Comparison of ENCODE assay signal across 11 mouse cellular contexts in genomic region chrX:159210007-159210406, GRCm38 (mm10). TPM values are rescaled to one million over a fixed set of nuclear protein-coding genes. Genes with fewer than 3 reads are reported as not detected.
DNase-seq lines count a peak whose midpoint lies in the region; ATAC-seq and TF ChIP-seq lines count a peak whose summit lies in the region.
"Had no signal": no experiment of that assay in that cellular context is flagged by ENCODE, and none has a peak within 500 bp of the region (broad histone marks: within the 10 kb centered on the region; RNA-seq: fewer than 3 reads in every experiment).

Rps6ka3 (plus strand) TSS chrX:159210307.

- no peak within 1 kb of the TSS for H3K4me3 ChIP-seq in cerebellum, adult 2 months (replicated peaks; ENCODE audit: insufficient read depth, low read depth, low read length)
- no peak within 1 kb of the TSS for H3K4me3 ChIP-seq in embryonic fibroblast, embryonic 13.5 days (ENCODE audit: insufficient read depth, low read length)
- no peak within 1 kb of the TSS for H3K4me3 ChIP-seq in forebrain, embryonic 12.5 days (replicated peaks)
- H3K4me3 ChIP-seq: forebrain, embryonic 10.5 days; lung, embryonic 15.5 days; stomach, embryonic 15.5 days had no signal

- WGBS in cerebellum, adult 2 months, result 94% methylated on average over 4 of the region's 4 CpGs
- 97% methylated on average over 4 of the region's 4 CpGs for WGBS in forebrain, embryonic 12.5 days

- H3K9me3 ChIP-seq in forebrain, embryonic 12.5 days, result no peaks in the 10 kb centered on the region
- H3K9me3 ChIP-seq: forebrain, embryonic 10.5 days; lung, embryonic 15.5 days; stomach, embryonic 15.5 days had no signal

- TF ChIP-seq CTCF in cerebellum, adult 2 months (IDR thresholded peaks at IDR 0.05; ENCODE audit: borderline replicate concordance, insufficient read depth, low read depth, low read length), result no peak
- TF ChIP-seq CTCF in embryonic fibroblast, embryonic 13.5 days (IDR thresholded peaks at IDR 0.05; ENCODE audit: borderline replicate concordance, insufficient read depth, low read length), result no peak

- no peak for TF ChIP-seq POLR2A in cerebellum, adult 2 months (IDR thresholded peaks at IDR 0.05; ENCODE audit: borderline replicate concordance, insufficient read depth, low read length)
- no peak for TF ChIP-seq POLR2A in embryonic fibroblast, embryonic 13.5 days (IDR thresholded peaks at IDR 0.05; ENCODE audit: low read depth, low read length)

- no peaks in the 10 kb centered on the region for H3K36me3 ChIP-seq in forebrain, embryonic 12.5 days (replicated peaks)
- H3K36me3 ChIP-seq: forebrain, embryonic 10.5 days; lung, embryonic 15.5 days; stomach, embryonic 15.5 days had no signal

- ATAC-seq in forebrain, embryonic 12.5 days (ENCODE audit: low FRiP score), result no peak

- DNase-seq in cerebellum, adult 2 months, result no peak
- DNase-seq in cerebellum, adult 11 months, result no peak
- peak; percentile 33 for DNase-seq in CD4-positive, CD25-positive, alpha-beta regulatory T cell, adult 2 months (ENCODE audit: low read depth, low spot score)
- no peak for DNase-seq in layer of hippocampus, postnatal 25 days (ENCODE audit: extremely low spot score in 1 of 2, low spot score in 1 of 2)
- DNase-seq in thymus, postnatal 25 days, result no peak
- DNase-seq in kidney, adult 8-10 months, result no peak

- H3K27me3 ChIP-seq in cerebellum, adult 2 months (ENCODE audit: control insufficient read depth, insufficient read depth, low read length), result no peaks in the 10 kb centered on the region
- peaks cover 7% of the 10 kb centered on the region; the same call in 1 of the 2 replicates for H3K27me3 ChIP-seq in forebrain, embryonic 12.5 days
- H3K27me3 ChIP-seq: lung, embryonic 15.5 days; stomach, embryonic 15.5 days had no signal

- no peak within 1 kb of the TSS for H3K9ac ChIP-seq in forebrain, embryonic 12.5 days
- H3K9ac ChIP-seq: lung, embryonic 15.5 days; stomach, embryonic 15.5 days had no signal

- no peak within 1 kb of the TSS for H3K27ac ChIP-seq in cerebellum, adult 2 months (ENCODE audit: insufficient read depth, low read length)
- no peak within 1 kb of the TSS; the same call in 1 of the 2 replicates for H3K27ac ChIP-seq in embryonic fibroblast, embryonic 13.5 days (ENCODE audit: insufficient read depth, low read length)
- H3K27ac ChIP-seq in forebrain, embryonic 12.5 days, result no peak within 1 kb of the TSS
- H3K27ac ChIP-seq: forebrain, embryonic 10.5 days; lung, embryonic 15.5 days; stomach, embryonic 15.5 days had no signal

- no peaks in the 10 kb centered on the region for H3K4me1 ChIP-seq in cerebellum, adult 2 months (ENCODE audit: control insufficient read depth, insufficient read depth, low read length)
- H3K4me1 ChIP-seq in embryonic fibroblast, embryonic 13.5 days (ENCODE audit: control insufficient read depth, insufficient read depth, low read length), result no peaks in the 10 kb centered on the region
- H3K4me1 ChIP-seq in forebrain, embryonic 12.5 days, result no peaks in the 10 kb centered on the region
- H3K4me1 ChIP-seq: forebrain, embryonic 10.5 days; lung, embryonic 15.5 days; stomach, embryonic 15.5 days had no signal

- H3K4me2 ChIP-seq in forebrain, embryonic 12.5 days, result no peak within 1 kb of the TSS
- H3K4me2 ChIP-seq: lung, embryonic 15.5 days; stomach, embryonic 15.5 days had no signal

RNA-seq across cellular contexts. Expression of gene Rps6ka3, which starts in this region (rescaled TPM):
- polyA plus RNA-seq in cerebellum, adult 2 months (2012; rRNA removed), result 20.6 and 24.3 TPM in 2 replicates
- polyA plus RNA-seq in embryonic fibroblast, embryonic 13.5 days (2011; ENCODE audit: insufficient read length, low read depth, missing spikeins), result 55.7 and 69.2 TPM in 2 replicates
- total RNA-seq in layer of hippocampus, postnatal 25 days (2021), result 10 to 100 TPM; 26.8 to 29.2 TPM
- 4.3 and 4.5 TPM in 2 replicates for polyA plus RNA-seq in forebrain, embryonic 12.5 days (2016; fragmentation: Nextera tagmentation; extraction: Ambion mirVana)
